Mouse (Mus musculus): ENCODE measurements around the gene Gm11060.

Gene Gm11060

DNA sequence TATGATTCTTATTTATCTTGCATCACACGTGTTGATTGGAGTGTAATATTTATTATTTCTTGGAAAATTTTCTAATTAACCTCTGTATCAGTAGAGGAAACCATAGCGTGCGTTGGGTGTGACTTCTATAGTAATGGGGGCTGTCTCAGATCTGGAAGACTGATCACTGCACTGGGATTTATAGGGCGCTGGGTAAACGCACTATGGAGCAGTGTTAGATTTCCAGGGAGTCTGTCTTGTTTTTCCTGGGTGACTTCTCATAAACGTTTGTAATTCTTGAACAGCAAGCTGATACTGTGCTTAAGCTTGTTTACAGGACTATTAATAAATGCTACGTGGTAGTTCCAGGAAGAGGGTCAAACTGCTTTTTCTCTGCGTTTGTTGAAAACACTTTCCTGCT is 25.9 kb downstream of the Gm11060 start:
- DNase-seq (ENCODE audit: low spot score in 2 of 2): no peak

DNA sequence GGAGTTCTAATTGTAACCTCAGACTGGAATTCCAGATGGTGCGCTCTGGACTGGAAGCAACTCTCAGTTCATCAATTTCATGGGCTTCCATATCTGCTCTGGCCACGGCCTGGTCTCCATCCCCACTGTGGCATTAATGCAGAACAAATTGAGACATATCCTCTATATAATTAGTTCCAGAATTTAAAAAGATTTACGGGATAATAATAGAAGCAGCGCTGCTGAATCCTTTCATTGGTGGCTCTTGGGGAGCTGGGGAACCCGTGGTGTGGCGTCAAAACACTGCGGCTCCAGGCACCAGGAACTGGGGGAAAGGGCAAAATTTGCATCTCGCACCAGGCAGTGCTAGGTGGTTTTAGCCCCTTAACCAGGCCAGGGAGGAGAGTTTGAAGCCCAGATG is 30.4 kb downstream of the Gm11060 start:
- no peak for DNase-seq (ENCODE audit: low spot score in 2 of 2)

DNA sequence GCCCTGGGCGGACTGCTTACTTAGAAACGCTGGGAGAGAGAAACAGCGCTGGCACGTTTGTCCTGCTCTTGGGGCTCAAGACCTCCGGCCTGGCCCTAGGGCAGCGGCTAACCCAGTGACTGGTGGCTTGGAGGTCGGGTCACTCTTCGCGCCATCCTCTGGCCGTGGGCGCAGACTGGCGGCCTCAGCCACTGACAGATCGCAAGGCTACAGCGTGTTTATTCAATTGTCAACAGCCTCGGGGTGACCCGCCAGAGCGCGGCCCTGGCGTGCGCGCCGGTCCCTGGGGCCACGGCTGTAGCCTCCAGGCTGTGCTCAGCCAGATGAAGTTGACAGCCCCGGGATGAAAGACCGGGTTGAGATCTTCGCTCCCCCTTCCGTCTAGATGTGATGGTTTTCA is 31.1 kb downstream of the Gm11060 start:
- no peak for DNase-seq (ENCODE audit: low spot score in 2 of 2)

DNA sequence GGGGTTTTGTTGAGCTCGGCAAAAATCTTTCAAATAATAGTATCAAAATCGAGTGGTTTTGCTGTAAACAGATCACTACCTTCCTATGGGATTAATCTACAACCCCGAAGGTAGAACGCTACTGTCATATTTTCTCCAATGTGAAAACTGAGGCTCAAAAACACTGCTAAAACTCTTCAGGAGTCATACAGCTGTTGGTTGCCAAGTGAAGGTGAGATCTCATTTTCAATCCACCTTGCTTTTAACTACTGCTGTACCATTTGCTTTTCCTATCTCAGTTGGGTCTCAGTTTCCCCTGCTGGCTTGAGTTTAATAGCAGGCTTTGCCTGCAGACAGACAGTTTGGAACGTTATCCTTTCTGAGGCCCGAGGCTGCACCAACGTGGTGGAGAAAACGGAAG is 31.6 kb downstream of the Gm11060 start:
- no peak for DNase-seq (ENCODE audit: low spot score in 2 of 2)

DNA sequence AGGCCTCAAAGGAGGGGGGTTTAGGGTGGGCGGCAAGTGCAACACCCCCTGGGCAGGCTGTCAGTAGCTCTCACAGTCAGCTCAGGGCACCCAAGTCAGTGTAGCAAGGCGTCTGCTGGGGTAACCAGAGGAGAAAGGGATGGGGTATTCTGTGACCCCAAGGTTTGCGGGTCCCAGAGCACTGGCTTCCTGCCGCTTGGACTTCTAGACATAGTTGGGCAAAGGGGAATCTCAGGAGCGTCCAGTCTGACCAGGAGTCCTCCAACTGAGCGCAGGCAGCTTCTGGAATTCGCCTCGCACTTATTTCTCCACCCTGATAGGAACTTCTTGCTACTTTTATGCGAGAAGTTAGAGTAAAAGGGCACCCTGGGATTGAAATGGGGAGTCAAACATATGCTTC is 32.1 kb downstream of the Gm11060 start:
- no peak for DNase-seq (ENCODE audit: low spot score in 2 of 2)

DNA sequence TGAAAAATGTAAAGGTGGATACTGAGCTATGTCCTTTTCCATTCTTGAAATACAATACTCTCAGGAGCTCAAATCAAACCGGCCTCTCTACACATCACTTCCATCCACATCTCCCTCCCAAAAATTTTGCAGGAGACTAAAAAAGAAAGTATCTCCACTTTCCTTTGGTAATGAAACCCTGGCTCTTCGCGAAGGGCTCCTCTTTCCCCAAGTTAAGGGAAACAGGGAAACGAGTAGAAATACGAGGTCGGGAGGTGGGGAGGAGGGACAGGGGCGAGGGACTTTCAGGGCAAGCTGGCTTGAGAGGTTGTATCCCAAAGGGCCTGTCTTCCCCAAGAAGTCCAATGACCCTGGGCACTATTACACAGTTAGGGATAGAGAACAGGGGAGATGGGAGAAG is 32.6 kb downstream of the Gm11060 start:
- no peak for DNase-seq (ENCODE audit: low spot score in 2 of 2)

DNA sequence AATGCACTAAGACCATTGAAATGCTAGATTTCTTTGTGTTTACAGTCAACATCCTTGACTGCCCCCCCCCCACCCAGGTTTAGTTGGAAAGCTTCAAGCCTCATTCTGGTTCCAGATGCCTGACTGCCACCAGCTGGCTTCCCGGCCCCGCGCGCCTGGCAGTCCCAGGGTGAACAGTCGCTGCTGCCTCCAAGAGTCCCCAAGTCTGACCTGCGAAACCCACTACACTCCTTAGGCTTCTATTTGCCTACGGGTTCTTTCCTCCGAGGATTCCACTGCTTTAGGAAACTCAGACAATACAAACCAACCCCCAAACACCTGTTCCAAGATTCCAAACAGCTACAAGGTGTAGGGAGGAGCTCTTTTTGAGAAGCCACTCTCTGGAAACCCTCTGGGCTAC is 33.4 kb downstream of the Gm11060 start:
- no peak for DNase-seq (ENCODE audit: low spot score in 2 of 2)

DNA sequence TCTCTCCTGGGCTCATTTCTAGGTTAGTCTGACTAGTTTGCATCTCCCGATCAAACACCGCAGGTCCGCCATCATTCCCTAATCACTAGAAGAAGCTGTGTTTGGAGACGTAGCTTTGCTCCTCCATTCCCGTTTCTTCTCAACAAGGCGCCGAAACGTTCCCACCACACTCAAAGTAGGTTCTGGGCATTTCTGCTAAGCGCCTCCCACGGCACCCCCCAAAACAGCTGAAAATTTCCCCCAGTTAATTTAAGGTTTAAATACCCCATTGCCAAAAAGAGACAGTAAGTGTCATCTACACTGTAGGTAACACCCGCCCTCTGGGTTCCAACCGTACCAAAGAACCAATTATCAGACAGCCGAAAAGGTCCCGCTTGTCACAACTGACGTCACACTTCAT is 33.8 kb downstream of the Gm11060 start:
- DNase-seq (ENCODE audit: low spot score in 2 of 2): no peak

DNA sequence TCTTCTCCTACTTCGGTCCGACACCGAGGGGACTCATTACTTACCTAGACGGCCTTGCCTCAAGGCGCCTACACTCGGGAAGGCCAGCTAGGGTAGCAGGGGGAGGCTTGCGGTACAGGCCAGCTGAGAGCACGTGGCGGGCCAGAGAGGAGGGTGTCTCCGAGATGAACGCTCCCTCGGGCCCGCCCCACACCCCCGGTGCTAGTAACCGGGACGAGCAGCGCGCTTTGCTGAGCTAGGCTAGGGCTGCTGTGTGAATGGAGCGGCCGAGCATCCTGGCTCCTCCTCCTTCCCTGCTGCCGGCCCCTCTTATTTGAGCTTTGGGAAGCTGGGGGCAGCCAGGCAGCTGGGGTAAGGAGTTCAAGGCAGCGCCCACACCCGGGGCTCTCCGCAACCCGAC is 34.5 kb downstream of the Gm11060 start, which contains the start of gene Wt1:
Gene Wt1 (plus strand): TSS at position 251 of the 400 bp plus-strand sequence.
- DNase-seq (ENCODE audit: low spot score in 2 of 2): no peak

DNA sequence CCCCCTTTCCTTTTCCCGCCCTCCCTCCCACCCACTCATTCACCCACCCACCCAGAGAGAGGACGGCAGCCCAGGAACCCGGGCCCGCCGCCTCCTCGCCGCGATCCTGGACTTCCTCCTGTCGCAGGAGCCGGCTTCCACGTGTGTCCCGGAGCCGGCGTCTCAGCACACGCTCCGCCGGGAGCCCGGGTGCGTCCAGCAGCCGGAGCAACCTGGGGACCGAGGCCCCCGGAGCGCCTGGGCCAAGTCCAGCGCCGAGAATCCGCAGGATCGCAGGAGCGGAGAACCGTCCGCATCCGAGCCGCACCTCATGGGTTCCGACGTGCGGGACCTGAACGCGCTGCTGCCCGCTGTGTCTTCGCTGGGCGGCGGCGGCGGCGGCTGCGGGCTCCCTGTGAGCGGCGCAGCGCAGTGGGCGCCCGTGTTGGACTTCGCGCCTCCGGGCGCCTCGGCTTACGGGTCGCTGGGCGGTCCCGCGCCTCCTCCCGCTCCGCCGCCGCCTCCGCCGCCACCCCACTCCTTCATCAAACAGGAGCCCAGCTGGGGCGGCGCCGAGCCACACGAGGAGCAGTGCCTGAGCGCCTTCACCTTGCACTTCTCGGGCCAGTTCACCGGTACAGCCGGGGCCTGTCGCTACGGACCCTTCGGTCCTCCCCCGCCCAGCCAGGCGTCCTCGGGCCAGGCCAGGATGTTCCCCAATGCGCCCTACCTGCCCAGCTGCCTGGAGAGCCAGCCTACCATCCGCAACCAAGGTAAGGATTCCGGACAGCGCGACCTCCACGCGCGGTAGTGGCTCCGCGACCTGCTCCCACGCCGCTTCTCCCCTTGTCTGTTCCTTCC is 35.1 kb downstream of the Gm11060 start:
- DNase-seq (ENCODE audit: low spot score in 2 of 2): no peak

DNA sequence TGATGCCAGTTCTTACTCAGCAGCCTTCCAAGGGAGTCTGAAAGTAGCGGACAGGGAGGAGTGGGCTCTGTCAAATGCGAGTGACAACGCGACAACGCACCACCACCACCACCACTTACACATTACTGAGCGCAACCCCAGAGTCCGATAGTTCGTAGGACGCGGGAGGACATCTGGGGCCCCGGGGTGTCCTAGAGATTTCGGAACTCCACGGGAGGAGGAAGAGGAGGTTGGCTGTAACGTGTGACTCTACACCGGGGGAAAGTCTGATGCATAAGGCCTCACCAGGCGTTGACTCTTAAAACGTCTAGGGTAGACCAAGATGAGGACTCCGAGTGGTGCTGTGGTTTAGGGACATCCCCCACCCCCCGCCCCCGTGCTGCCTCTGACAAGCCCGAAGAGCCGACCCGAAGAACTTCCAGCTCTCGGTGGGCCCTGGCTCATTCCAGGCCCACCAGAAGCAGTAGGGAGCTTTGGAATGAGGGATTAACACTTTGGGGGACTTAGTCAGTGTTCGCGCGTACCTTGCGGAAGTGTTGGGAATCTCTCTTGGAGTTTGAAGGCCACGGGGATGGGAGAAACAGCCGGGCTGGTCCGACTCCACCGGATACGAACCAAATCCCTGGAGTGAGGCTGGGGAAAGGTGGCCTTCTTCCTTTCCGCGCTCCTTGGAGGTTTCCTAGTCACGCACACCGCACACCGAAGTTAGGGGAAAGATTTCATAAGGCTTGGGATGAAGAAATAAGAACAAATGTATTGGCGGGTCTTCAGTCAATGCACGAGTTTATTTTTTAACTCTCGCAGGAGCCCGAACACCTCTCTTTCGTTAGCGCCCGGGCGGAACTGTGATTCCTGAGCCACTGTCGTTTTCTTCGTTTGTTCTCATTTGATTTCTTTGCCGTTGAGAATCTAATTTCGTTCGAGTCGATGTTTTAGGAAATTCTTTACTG is 36.0 kb downstream of the Gm11060 start:
- DNase-seq (ENCODE audit: low spot score in 2 of 2): no peak

DNA sequence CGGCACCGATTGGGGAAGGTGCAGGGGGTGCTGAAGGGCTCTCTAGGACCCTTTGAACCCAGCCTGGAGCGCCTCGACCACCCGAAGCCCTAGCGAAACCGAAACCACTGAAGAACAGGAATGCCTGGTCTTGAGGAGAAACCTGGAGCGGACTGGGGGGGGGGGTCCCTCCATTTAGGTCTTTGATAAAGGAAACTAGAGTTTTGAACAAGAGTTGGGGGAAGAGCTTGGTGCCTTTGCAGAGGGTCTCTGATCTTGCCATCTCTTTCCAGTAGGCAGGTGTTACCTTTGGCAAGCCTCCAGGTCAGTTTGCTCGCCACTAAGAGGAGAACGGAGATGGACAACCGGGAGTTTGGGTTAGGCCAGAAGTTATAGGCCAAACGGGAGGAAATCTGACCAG is 36.7 kb downstream of the Gm11060 start:
- DNase-seq (ENCODE audit: low spot score in 2 of 2): no peak

DNA sequence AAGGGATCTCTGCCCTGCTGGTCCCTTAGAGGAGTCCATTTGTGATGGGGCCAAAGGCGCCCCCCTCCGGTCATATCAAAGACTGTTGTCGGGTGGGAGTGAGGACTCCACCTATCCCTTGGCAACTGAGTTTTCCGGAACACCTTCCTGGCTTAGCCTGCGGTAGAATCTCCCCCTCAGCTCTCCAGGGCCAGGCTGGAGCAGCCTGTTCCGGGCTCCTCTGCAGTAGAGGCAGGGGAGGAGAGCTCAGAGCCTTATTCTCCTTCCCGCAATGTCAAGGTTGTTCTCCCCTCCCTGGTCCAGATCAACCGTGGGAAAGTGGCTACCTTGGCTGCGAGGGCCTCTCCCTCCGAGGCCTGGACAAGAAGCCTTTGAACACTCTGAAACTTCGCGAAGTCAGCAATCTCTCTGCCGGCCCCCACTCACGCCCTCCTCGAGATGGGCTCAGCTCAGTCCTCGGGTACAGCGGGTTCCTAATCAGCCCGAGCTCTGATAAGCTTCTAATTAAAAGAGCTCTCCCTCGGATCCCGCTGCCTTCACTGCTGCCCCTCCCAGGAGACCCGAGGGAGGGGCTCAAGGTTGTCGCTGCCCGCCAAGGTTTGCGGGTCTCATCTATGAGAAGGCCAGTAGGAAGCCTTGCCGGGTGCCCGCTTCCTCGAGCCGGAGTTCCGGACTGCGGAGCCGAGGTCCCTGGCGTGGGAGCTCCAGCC is 38.7 kb downstream of the Gm11060 start:
- DNase-seq (ENCODE audit: low spot score in 2 of 2): no peak

DNA sequence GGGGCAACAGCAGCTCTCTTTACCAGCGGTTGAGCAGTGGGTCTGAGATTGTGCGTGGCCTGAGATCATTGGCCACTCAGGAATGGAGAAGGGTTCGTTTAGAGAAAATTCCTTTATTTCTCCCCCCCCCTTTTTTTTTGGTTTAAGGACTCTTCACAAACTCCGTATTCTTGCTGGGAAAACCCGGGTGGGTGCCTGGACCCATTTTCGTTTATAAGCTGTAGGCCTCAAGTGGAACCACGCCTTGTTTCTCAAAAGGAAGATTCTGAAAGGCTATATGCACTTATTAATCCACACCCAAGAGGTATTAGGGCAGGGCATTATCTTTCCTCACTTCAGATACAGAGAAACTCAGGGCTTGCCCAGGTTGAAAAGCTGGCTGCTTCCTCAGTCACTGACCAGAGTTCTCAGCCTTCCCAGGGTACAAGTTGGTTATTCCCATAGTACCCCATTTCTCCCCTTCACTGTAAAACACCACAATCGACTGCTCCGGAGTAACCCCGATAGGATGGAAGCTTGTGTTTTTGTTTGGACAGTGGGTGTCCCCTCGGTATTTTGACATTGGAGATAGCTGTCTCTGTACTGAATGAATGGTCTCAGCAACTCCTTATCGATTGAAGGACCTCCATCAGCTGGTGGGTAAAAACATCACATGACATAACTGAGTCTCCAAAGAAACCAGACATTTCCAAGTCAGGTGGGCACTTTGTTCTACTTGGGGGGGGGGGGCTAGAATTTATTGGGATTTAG is 39.4 kb downstream of the Gm11060 start:
- no peak for DNase-seq (ENCODE audit: low spot score in 2 of 2)

DNA sequence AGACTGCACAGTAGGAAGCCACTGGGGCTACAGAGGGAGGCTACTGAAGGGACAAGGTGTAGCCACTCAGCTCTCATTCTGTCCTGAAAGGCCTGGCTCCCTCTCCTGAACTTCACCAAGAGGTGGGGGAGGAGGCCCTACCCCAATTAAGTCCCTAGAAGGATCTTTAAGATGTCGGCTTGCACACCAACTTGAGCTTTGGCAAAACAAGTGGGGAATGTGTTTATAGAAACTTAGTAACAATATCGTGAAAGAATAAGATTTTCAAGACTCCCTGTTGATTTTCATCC is 39.9 kb downstream of the Gm11060 start:
- DNase-seq (ENCODE audit: low spot score in 2 of 2): no peak

DNA sequence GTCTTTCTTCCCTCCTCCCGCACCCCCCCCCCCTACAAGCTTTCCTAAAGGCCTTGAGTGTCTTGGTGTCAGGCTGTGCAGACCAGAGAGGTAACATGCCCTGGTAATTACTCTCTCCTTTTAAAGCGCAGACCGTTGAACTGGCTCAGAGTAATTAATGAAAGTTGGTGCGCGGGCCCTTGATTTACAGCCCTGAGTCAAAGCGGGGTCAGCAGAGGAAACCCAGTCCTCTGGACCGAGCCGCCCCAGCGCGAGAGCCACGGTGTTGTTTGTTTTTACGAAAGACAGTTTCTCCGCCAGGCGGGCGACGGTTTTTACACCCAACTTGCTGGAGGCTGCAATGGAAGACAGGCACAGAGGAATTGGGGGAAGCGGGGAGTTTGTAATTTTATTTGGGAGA is 40.5 kb downstream of the Gm11060 start:
- DNase-seq (ENCODE audit: low spot score in 2 of 2): no peak

DNA sequence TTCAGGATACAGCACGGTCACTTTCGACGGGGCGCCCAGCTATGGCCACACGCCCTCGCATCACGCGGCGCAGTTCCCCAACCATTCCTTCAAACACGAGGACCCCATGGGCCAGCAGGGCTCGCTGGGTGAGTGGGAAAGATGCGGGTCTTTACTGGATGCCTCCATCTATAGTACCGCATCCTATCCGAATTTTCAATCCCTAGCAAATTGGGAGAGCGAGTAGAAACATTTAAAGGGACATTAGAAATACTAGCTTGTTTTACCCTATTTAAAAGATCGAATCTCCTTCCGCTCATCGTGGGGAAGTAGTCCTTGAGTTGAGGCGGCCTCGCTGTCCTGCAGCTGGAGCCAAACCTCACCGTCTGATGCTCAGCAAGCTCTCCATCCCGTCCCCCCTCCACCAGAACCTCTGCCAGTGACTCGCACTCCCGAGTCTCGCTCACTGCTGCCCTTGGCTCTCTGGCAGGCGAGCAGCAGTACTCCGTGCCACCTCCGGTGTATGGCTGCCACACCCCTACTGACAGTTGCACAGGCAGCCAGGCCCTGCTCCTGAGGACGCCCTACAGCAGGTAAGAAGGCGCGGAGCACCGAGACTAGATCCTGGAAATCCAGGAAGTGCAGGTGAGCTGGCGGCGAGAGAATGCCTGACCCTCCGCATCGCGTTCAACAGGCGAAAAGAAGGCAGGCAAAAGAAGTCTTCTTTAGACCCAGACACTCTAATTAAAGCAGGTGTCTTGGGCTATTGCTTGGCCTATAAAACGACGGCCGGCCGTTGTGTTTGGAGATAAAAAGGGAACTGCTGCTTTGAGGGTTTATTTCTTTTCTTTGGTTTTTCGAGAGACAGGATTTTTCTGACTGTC is 41.3 kb downstream of the Gm11060 start:
- DNase-seq (ENCODE audit: low spot score in 2 of 2): no peak

DNA sequence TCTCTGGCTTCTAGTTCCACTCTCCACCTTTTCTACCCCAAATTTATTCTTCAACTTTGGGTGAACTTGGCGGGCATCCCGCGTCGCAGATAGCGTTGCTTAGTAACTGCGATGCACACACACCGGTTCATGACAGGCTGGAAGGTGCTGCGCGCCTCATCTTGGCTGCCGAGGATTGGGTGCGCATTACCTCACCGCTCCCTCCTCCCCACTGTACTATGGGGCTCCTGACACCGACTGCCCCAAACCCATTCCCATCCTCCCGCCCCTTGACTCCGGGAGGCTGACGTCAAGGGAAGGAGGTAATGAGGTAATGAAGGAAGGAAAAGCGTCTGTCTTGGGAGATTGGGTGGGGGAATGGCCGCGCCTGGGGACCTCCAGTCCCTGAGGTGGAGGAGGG is 42.5 kb downstream of the Gm11060 start:
- DNase-seq (ENCODE audit: low spot score in 2 of 2): peak; percentile 54 to 56

DNA sequence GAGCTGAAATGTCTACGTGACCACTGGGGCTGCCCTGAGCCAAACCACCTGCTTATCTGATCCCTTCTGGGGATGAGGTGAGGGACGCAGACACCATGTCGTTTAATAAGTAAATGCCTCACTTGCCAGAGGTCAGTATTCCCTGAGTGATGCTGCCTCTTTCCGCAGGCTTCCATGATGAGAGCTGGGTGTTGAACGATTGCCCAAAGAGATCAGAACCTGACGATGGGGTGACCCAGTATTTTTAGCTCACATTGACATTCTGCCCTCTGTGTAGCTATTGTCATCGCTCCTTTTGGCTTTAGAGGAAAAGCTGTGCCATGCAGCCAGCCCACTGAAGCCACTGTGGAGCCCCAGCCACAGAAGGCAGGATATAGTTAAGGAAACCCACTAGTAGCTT is 47.7 kb downstream of the Gm11060 start:
- no peak for DNase-seq (ENCODE audit: low spot score in 2 of 2)

DNA sequence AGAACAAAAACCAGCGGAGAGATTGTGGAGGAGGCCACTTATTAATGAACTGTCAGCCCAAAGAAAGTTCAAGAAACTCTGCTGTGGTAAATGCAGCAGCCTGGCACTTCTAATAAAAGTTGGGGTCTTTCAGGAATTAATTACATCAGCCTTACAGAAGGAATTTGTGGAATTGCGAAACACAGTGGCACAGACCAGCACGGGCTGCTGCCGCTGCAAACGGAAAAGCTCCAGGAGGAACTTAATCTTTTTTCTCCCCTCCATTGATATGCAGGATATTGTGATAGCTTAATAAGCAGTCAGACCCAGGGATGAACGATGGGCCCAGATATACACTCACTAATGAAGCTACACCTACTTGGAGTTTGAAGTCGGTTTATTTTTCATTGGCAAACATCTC is 49.6 kb downstream of the Gm11060 start:
- DNase-seq (ENCODE audit: low spot score in 2 of 2): no peak

Measured in right cerebral cortex, postnatal 10 days (tissue).